Comparison of ENCODE assay signal across 21 mouse cellular contexts in the genomic region with DNA sequence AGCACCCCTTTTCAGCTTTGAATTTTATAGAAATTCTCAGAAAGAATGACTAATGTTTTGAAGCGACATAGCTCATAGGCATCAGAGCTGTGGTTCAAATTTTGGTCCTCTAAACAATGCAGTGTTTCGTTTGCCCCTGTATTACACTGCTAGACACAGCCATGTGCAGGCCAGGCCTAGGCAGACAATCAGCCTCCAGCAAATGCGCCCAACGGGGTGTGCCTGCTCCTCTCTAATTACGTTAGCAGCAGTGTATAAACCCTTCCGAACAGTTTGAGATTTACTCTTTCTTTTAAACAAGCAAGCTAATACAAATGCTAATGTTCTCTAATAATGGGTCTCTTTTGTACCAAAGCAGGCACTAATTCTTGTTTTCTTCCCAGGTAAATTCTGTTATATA. TPM values are rescaled to one million over a fixed set of nuclear protein-coding genes. Genes with fewer than 3 reads are reported as not detected.
A peak's percentile ranks its signal among the peaks of the same experiment; 100 is the strongest.
DNase-seq lines count a peak whose midpoint lies in the region; ATAC-seq lines count a peak whose summit lies in the region.
"Had no signal": no experiment of that assay in that cellular context is flagged by ENCODE, and none has a peak within 500 bp of the region (broad histone marks: within the 10 kb centered on the region; RNA-seq: fewer than 3 reads in every experiment).

No protein-coding gene starts in this region.

- ATAC-seq in neural tube, embryonic 14.5 days (ENCODE audit: low read depth): no peak
- ATAC-seq in frontal cortex, adult (ENCODE audit: low TSS enrichment): no peak
- ATAC-seq: CD4-positive, CD25-positive, alpha-beta regulatory T cell, adult 4 months; hindbrain, postnatal 0 days had no signal

- peaks cover 4% of the 10 kb centered on the region; the same call in 1 of the 2 replicates for H3K4me1 ChIP-seq in neural tube, embryonic 14.5 days (ENCODE audit: control insufficient read depth, insufficient read depth, low read length)
- H3K4me1 ChIP-seq: heart, embryonic 10.5 days had no signal

- no peak overlapping the region for H3K4me3 ChIP-seq in neural tube, embryonic 14.5 days (ENCODE audit: low read depth, low read length)
- H3K4me3 ChIP-seq: embryonic facial prominence, embryonic 10.5 days; gastrocnemius, adult 2 months; heart, embryonic 10.5 days had no signal

- peak; percentile 5 for DNase-seq in adrenal gland, postnatal 14 days
- no peak for DNase-seq in adrenal gland, adult 2 months
- DNase-seq in heart, adult 11 months: peak; percentile 64
- no peak for DNase-seq in heart, adult 9 months (ENCODE audit: low spot score in 2 of 2)
- DNase-seq in MN1 (ENCODE audit: low spot score): peak; percentile 34
- DNase-seq: adrenal gland, postnatal 25 days; B cell, adult 2 months; cerebellum, adult 2 months; cerebellum, postnatal 10 days; gastrocnemius, adult 2 months; gastrocnemius, postnatal 25 days; heart, postnatal 10 days; kidney, adult 11 months had no signal

- 35% methylated on average over 6 of the region's 6 CpGs for WGBS in neural tube, embryonic 14.5 days

- peak overlapping the region; percentile 55; the same call in 1 of the 2 replicates for H3K27ac ChIP-seq in neural tube, embryonic 14.5 days (ENCODE audit: low read depth, low read length)
- H3K27ac ChIP-seq: embryonic facial prominence, embryonic 10.5 days; gastrocnemius, adult 2 months; heart, embryonic 10.5 days; hindbrain, postnatal 0 days had no signal

- no peaks in the 10 kb centered on the region for H3K9me3 ChIP-seq in neural tube, embryonic 14.5 days (ENCODE audit: control insufficient read depth, low read length)
- H3K9me3 ChIP-seq: embryonic facial prominence, embryonic 10.5 days; heart, embryonic 10.5 days had no signal

- no peaks in the 10 kb centered on the region for H3K27me3 ChIP-seq in neural tube, embryonic 14.5 days (ENCODE audit: control insufficient read depth, insufficient read depth, low read length)

- no peaks in the 10 kb centered on the region for H3K36me3 ChIP-seq in neural tube, embryonic 14.5 days (ENCODE audit: control insufficient read depth, insufficient read depth, low read length)
- H3K36me3 ChIP-seq: embryonic facial prominence, embryonic 10.5 days; G1E; heart, embryonic 10.5 days had no signal

- no peak overlapping the region for H3K9ac ChIP-seq in neural tube, embryonic 14.5 days (replicated peaks; ENCODE audit: low read depth, low read length)

- H3K4me2 ChIP-seq in neural tube, embryonic 14.5 days (ENCODE audit: low read depth, low read length): no peak overlapping the region

RNA-seq across cellular contexts. Expression of a gene that starts 14.4 kb away (rescaled TPM):
- 0.23 and 0.26 TPM in 2 replicates for total RNA-seq in adrenal gland, postnatal 14 days (2021)
- total RNA-seq in adrenal gland, adult 2 months (2021): under 1 TPM; 0.14 to 0.24 TPM
- polyA plus RNA-seq in adrenal gland, adult 2 months (2012; rRNA removed): 0.19 TPM in 1 of 2 replicates, not detected in the other
- not detected in 2 replicates for polyA plus RNA-seq in neural tube, embryonic 14.5 days (2014; fragmentation: Nextera tagmentation; extraction: Ambion mirVana)
- total RNA-seq: adrenal gland, postnatal 25 days; gastrocnemius, postnatal 25 days; heart, postnatal 10 days; hindbrain, postnatal 0 days had no signal
- polyA plus RNA-seq: cerebellum, adult 2 months; G1E; heart, embryonic 14.5 days had no signal

RNA-seq across cellular contexts. Expression of a gene that starts 52.2 kb away (rescaled TPM):
- 30.9 and 37.3 TPM in 2 replicates for total RNA-seq in adrenal gland, postnatal 14 days (2021)
- total RNA-seq in adrenal gland, adult 2 months (2021): 10 to 100 TPM; 10.6 to 15.4 TPM
- polyA plus RNA-seq in adrenal gland, adult 2 months (2012; rRNA removed): 3.0 and 3.6 TPM in 2 replicates
- polyA plus RNA-seq in neural tube, embryonic 14.5 days (2014; fragmentation: Nextera tagmentation; extraction: Ambion mirVana): 129 and 147 TPM in 2 replicates
- polyA plus RNA-seq: G1E had no signal

Comparison
In these comparisons a context has a peak if more than half of its experiments do, and no peak if none do; other contexts are left out.
1. DNase-seq: peak in adrenal gland, postnatal 14 days (single experiment), heart, adult 11 months (single experiment) and MN1 (single experiment); none in adrenal gland, adult 2 months (single experiment) and heart, adult 9 months (0 of 2).